In the genomic region with DNA sequence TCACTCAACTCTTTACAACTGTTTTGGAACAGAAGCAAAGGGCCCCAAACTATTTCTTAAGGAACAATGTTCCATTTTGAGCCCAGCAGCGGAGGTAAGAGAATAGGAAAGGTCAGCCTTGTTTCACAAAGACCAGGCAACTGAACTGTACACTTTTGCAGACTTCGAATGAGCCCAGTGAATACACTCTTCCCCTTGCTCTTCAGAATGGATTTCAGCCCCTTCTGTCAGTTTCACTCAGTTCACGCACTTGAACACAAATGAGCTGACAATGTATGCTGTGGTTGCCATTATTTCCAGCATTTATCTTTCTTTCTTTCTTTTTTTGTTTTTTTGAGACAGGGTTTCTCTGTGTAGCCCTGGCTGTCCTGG, we compare ENCODE assay signal across 9 mouse cellular contexts. TPM values are rescaled to one million over a fixed set of nuclear protein-coding genes. Genes with fewer than 3 reads are reported as not detected.
DNase-seq lines count a peak whose midpoint lies in the region; ATAC-seq and TF ChIP-seq lines count a peak whose summit lies in the region.
"Had no signal": no experiment of that assay in that cellular context is flagged by ENCODE, and none has a peak within 500 bp of the region (broad histone marks: within the 10 kb centered on the region; RNA-seq: fewer than 3 reads in every experiment).

No protein-coding gene starts in this region.

- H3K27ac ChIP-seq in gastrocnemius, adult 2 months = peak overlapping the region; percentile 17; the same call in 1 of the 2 replicates
- H3K27ac ChIP-seq in layer of hippocampus, adult 2 months = no peak overlapping the region
- H3K27ac ChIP-seq in forebrain, embryonic 15.5 days (replicated peaks) = no peak overlapping the region
- no peak overlapping the region for H3K27ac ChIP-seq in midbrain, embryonic 16.5 days (ENCODE audit: low read length)
- H3K27ac ChIP-seq: liver, embryonic 13.5 days had no signal

- H3K27me3 ChIP-seq in forebrain, embryonic 15.5 days = no peaks in the 10 kb centered on the region
- no peaks in the 10 kb centered on the region for H3K27me3 ChIP-seq in midbrain, embryonic 16.5 days (ENCODE audit: control insufficient read depth, insufficient read depth, low read depth, low read length)
- H3K27me3 ChIP-seq: liver, embryonic 13.5 days had no signal

- 0 out of 2 replicates have a peak, but pooled peaks cover 2% of the 10 kb centered on the region for H3K4me1 ChIP-seq in forebrain, embryonic 15.5 days
- H3K4me1 ChIP-seq in midbrain, embryonic 16.5 days (ENCODE audit: control insufficient read depth, insufficient read depth, low read length) = peaks cover 3% of the 10 kb centered on the region; the same call in 1 of the 2 replicates
- H3K4me1 ChIP-seq: liver, embryonic 13.5 days had no signal

- H3K36me3 ChIP-seq in forebrain, embryonic 15.5 days = no peaks in the 10 kb centered on the region
- no peaks in the 10 kb centered on the region for H3K36me3 ChIP-seq in midbrain, embryonic 16.5 days (ENCODE audit: control insufficient read depth, insufficient read depth, low read length)
- H3K36me3 ChIP-seq: liver, embryonic 13.5 days had no signal

- DNase-seq in gastrocnemius, adult 2 months = no peak
- DNase-seq in gastrocnemius, postnatal 4 days (ENCODE audit: low spot score in 2 of 2) = no peak
- no peak for DNase-seq in layer of hippocampus, adult 2 months (ENCODE audit: low spot score in 2 of 2)
- DNase-seq in layer of hippocampus, postnatal 36 days = no peak
- no peak for DNase-seq in testis, postnatal 10 days (ENCODE audit: low spot score)
- no peak for DNase-seq in urinary bladder, postnatal 36 days (ENCODE audit: low spot score in 2 of 2)

- no peak for TF ChIP-seq CTCF in gastrocnemius, adult 2 months (IDR thresholded peaks at IDR 0.05)
- TF ChIP-seq CTCF in layer of hippocampus, adult 2 months (conservative IDR thresholded peaks at IDR 0.05) = no peak

- no peaks in the 10 kb centered on the region for H3K9me3 ChIP-seq in forebrain, embryonic 15.5 days
- no peaks in the 10 kb centered on the region for H3K9me3 ChIP-seq in midbrain, embryonic 16.5 days (replicated peaks; ENCODE audit: control insufficient read depth, low read length, poor library complexity, severe bottlenecking)
- H3K9me3 ChIP-seq: liver, embryonic 13.5 days had no signal

- 33% methylated on average over 3 of the region's 3 CpGs for WGBS in forebrain, embryonic 15.5 days
- 34% methylated on average over 3 of the region's 3 CpGs for WGBS in midbrain, embryonic 16.5 days

- peak overlapping the region; percentile 25; the same call in 1 of the 2 replicates for H3K4me2 ChIP-seq in forebrain, embryonic 15.5 days (replicated peaks)
- H3K4me2 ChIP-seq in midbrain, embryonic 16.5 days (ENCODE audit: low read length) = peak overlapping the region; percentile 25
- H3K4me2 ChIP-seq: liver, embryonic 13.5 days had no signal

- peak overlapping the region; percentile 48 for H3K4me3 ChIP-seq in gastrocnemius, adult 2 months
- H3K4me3 ChIP-seq in layer of hippocampus, adult 2 months = peak overlapping the region; percentile 38
- H3K4me3 ChIP-seq in forebrain, embryonic 15.5 days = no peak overlapping the region
- H3K4me3 ChIP-seq in midbrain, embryonic 16.5 days (ENCODE audit: low read depth, low read length) = no peak overlapping the region
- H3K4me3 ChIP-seq: liver, embryonic 13.5 days had no signal

- ATAC-seq in forebrain, embryonic 15.5 days (replicated peaks) = 0 out of 2 replicates have a peak, but pooled peaks have one; percentile 15
- ATAC-seq in midbrain, embryonic 16.5 days = no peak

- intact Hi-C loops in gastrocnemius, adult 2 months (cut with DNase I) = loop anchor here (1.0 to 5.0 kb wide), 2 partner anchors 308 to 638 kb away; no protein-coding TSS in a partner anchor

- no peak overlapping the region for H3K9ac ChIP-seq in forebrain, embryonic 15.5 days (replicated peaks)
- no peak overlapping the region for H3K9ac ChIP-seq in midbrain, embryonic 16.5 days (ENCODE audit: low read depth, low read length)
- H3K9ac ChIP-seq: liver, embryonic 13.5 days had no signal

RNA-seq across cellular contexts. Expression of a gene that starts 34.0 kb away (rescaled TPM):
- 1 to 10 TPM; 4.3 to 5.2 TPM for total RNA-seq in gastrocnemius, adult 2 months (2021)
- 1 to 10 TPM; 2.3 to 3.1 TPM for total RNA-seq in gastrocnemius, postnatal 4 days (2021)
- 1 to 10 TPM; 7.6 to 9.0 TPM for total RNA-seq in layer of hippocampus, adult 2 months (2021)
- total RNA-seq in layer of hippocampus, postnatal 36 days (2021) = 1 to 10 TPM; 9.2 to 9.3 TPM
- 7.5 and 7.8 TPM in 2 replicates for polyA plus RNA-seq in forebrain, embryonic 15.5 days (2015; fragmentation: Nextera tagmentation; extraction: Ambion mirVana)
- 6.2 and 6.4 TPM in 2 replicates for polyA plus RNA-seq in midbrain, embryonic 16.5 days (2015; fragmentation: Nextera tagmentation; extraction: Ambion mirVana)

Comparison
In these comparisons a context has a peak if more than half of its experiments do, and no peak if none do; other contexts are left out.
1. H3K4me3 ChIP-seq: peak in gastrocnemius, adult 2 months (single experiment) and layer of hippocampus, adult 2 months (single experiment); none in forebrain, embryonic 15.5 days (single experiment) and midbrain, embryonic 16.5 days (single experiment).